Mouse (Mus musculus) embryonic facial prominence, embryonic 11.5 days (tissue): ENCODE measurements around the gene Aplf. TPM values are rescaled to one million over a fixed set of nuclear protein-coding genes. Genes with fewer than 3 reads are reported as not detected.
"Not testable (repeated sequence)": the region's sequence is repeated elsewhere in the genome, so short reads cannot be mapped to it uniquely, and the experiment has no call there.

Source experiments
- ATAC-seq: fragments of 200-750 bp; cut with Nextera tagmentation; replicated peaks from 2 replicates; pipeline ENCODE4 v1.8.0; 2017; ENCODE audit warnings: low read depth; ENCODE audit not compliant: insufficient number of reproducible peaks, low FRiP score, low TSS enrichment
- DNase-seq: peaks from one replicate; pipeline ENCODE4 v3.0.0-alpha.2; 2015; ENCODE audit warnings: low spot score
- H3K27ac ChIP-seq: fragments of 300-500 bp; sonication (generic); replicated peaks from 2 replicates; pipeline ENCODE4 v1.5.1; 2014; ENCODE audit warnings: mild to moderate bottlenecking, low read depth, low read length, control low read depth
- H3K27me3 ChIP-seq: fragments of 300-500 bp; sonication (generic); 2 replicates; pipeline ENCODE4 v1.6.1; 2014; ENCODE audit warnings: mild to moderate bottlenecking, low read length, moderate library complexity, mixed read lengths; ENCODE audit not compliant: control insufficient read depth, insufficient read depth
- H3K36me3 ChIP-seq: fragments of 300-500 bp; sonication (generic); replicated peaks from 2 replicates; pipeline ENCODE4 v1.6.1; 2014; ENCODE audit warnings: low read depth, mild to moderate bottlenecking, low read length, moderate library complexity, mixed read lengths; ENCODE audit not compliant: control insufficient read depth, insufficient read depth
- H3K4me1 ChIP-seq: fragments of 300-500 bp; sonication (generic); 2 replicates; pipeline ENCODE4 v1.6.1; 2014; ENCODE audit warnings: low read length, mixed read lengths; ENCODE audit not compliant: control insufficient read depth, insufficient read depth
- H3K4me2 ChIP-seq: fragments of 300-500 bp; sonication (generic); 2 replicates; pipeline ENCODE4 v1.6.1; 2014; ENCODE audit warnings: low read depth, mild to moderate bottlenecking, control low read depth, low read length, moderate library complexity
- H3K4me3 ChIP-seq: fragments of 300-500 bp; sonication (generic); 2 replicates; pipeline ENCODE4 v1.5.1; 2014; ENCODE audit warnings: low read depth, low read length, control low read depth
- H3K9ac ChIP-seq: fragments of 300-500 bp; sonication (generic); replicated peaks from 2 replicates; pipeline ENCODE4 v1.6.1; 2014; ENCODE audit warnings: mild to moderate bottlenecking, control low read depth, low read length
- H3K9me3 ChIP-seq: fragments of 300-500 bp; sonication (generic); replicated peaks from 2 replicates; pipeline ENCODE4 v1.6.1; 2016; ENCODE audit warnings: mild to moderate bottlenecking, low read length, inconsistent platforms, mixed read lengths; ENCODE audit not compliant: control insufficient read depth
- WGBS: fragments of 180-500 bp; shearing (Covaris S2); extraction: QIAGEN DNeasy Blood & Tissue Kit; methylation state at CpG from one replicate; pipeline ENCODE4 v1.1.7; 2014; 5-methylcytosine and 5-hydroxymethylcytosine counted together
- polyA plus RNA-seq: library from polyadenylated mRNA; unstranded; fragments of >200 nt; fragmentation: Nextera tagmentation; extraction: Ambion mirVana; gene quantifications from 2 replicates; pipeline ENCODE4 v1.2.1, GENCODE M21; 2014

Gene Aplf
- polyA plus RNA-seq, 1 experiment from 2014 or later: 20.3 TPM

DNA sequence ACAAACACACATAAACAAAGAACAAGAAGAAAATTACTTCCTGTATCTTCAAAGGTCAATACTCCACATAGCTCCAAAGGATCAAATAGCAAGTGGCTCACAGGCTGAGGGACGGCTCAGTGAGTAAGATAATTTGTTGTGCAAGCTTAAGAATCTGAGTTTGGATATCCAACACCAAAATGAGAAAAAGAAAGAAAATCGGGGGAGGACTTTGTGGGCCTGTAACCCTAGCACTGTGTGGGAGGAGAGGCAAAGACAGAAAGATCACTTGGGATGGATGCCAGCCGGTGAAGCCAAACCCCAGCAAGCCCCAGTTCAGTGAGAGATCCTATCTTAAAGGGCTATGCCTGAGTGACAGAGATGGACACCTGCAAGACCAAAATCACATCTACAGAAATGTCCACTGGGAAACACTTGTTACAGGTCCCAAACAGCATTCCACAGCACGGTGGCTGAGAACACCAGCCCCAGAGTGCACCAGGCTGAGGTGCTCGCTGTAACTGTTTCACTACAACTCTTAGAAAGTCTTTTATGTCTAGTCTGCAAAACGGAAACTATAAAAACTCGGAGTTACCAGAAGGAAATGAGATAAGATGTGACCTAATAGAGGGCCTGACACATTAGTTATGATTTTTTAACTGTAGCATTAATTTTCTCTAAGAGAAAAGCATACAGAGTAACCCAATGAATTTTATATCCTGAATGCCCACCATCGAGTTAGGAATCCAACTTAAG lies 17.9 kb downstream of the Aplf start:
- Histone ChIP-seq H3K27me3 (no peaks in the 10 kb centered on the region), H3K9me3 (no peaks in the 10 kb centered on the region), H3K4me3 (no peak overlapping the region), H3K9ac (no peak overlapping the region), H3K36me3 (no peaks in the 10 kb centered on the region), H3K4me2 (no peak overlapping the region), H3K4me1 (no peaks in the 10 kb centered on the region), H3K27ac (no peak overlapping the region)
- no peak for ATAC-seq
- 64% methylated on average over 8 of the region's 8 CpGs for WGBS
- no peak for DNase-seq

DNA sequence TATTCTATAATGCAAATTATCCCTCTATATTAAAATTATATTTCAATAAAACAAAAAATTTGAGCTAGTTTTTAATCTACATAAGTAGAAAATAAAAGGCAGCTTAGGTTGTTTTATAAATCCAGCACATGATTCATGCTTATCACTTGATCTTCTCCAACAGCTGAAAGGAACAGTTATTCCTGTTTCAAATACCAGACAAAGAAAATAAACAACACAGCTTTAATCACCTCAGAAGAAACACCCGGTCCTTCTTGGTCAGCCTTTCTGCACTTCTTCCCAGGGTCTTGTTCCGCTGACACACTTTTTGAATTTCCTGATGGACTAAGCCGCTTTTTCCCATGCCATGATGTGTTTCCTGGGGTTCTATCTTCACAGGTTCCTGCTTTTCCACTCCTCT lies 18.5 kb downstream of the Aplf start:
- Histone ChIP-seq H3K36me3 (no peaks in the 10 kb centered on the region), H3K4me2 (no peak overlapping the region), H3K4me3 (no peak overlapping the region), H3K27me3 (no peaks in the 10 kb centered on the region), H3K9ac (no peak overlapping the region), H3K27ac (no peak overlapping the region), H3K9me3 (no peaks in the 10 kb centered on the region), H3K4me1 (no peaks in the 10 kb centered on the region)
- ATAC-seq (no peak), DNase-seq (no peak)
- WGBS: 60% methylated on average over 3 of the region's 3 CpGs

DNA sequence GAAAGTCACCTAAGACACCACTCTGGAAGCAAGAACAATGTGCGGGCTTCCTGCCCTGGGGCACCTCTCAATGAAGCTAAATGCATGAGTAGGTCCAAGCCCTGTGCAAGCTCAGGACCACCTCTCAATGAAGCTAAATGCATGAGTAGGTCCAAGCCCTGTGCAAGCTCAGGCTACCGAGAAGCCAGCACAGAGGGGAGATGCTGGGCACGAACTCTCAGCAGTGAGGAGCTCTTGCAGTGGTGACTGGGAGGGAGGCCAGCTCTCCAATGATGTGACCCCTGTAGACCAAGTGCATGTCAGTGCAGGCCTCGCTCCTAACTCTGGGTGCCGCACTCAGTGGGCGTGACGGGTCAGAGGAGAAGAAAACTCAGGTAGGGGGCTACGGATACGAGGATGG lies 19.3 kb downstream of the Aplf start:
- Histone ChIP-seq H3K27me3 (no peaks in the 10 kb centered on the region), H3K4me3 (no peak overlapping the region), H3K4me1 (no peaks in the 10 kb centered on the region), H3K4me2 (no peak overlapping the region), H3K36me3 (no peaks in the 10 kb centered on the region), H3K9me3 (no peaks in the 10 kb centered on the region), H3K27ac (no peak overlapping the region), H3K9ac (no peak overlapping the region)
- DNase-seq (no peak), ATAC-seq (no peak)
- WGBS: 93% methylated on average over 9 of the region's 9 CpGs

DNA sequence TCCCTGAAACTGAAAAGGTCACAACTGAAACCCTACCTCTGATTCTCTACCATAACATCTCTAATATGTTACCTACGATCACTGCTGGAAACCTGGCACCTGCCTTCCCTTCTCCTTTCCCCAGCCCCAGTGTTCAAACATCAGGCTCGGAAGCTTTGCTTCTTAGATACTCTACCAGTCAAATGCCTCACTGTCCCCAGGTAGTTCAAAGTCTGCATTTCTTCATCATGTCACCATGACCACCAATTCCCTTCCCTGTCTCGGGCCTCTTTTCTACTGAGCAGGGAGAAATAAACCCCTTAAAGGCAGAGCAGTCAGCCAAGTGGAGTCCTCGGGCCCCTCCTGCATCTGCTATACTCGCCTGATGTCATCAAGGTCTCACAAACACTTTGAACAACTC lies 20.2 kb downstream of the Aplf start:
- no peaks in the 10 kb centered on the region for H3K4me1 ChIP-seq
- H3K9ac ChIP-seq: no peak overlapping the region
- no peak overlapping the region for H3K4me2 ChIP-seq
- H3K27ac ChIP-seq: no peak overlapping the region
- no peaks in the 10 kb centered on the region for H3K36me3 ChIP-seq
- no peak for ATAC-seq
- H3K9me3 ChIP-seq: no peaks in the 10 kb centered on the region
- DNase-seq: no peak
- no peak overlapping the region for H3K4me3 ChIP-seq
- H3K27me3 ChIP-seq: no peaks in the 10 kb centered on the region
- 88% methylated on average over 5 of the region's 5 CpGs for WGBS

DNA sequence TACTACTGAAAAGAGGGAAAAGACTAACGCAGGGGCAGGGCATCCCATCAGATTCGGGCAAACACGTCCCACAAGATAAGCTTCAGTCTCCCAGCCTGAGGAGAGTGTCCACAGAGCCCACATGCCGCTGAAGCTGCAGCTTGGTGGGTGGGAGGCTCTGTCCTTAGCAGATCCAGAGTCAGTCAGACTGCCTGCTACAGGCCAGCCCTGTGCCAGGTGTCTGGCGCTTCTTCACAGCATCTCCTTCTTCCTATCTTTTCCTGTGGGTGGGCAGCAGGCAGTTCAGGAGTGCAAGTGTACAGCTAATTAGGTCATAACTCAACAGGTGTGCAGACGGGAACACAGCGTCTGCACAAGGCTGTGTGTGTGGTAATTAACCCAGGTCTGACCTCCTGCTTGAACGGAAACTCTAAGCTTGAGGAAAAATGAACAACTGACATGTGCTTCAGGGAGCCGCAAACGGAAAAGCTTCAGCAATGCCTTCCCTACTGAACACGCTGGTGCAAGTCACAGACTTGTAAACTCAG lies 33.8 kb downstream of the Aplf start:
- Histone ChIP-seq H3K9ac (no peak overlapping the region), H3K4me2 (no peak overlapping the region; the same call in 1 of the 2 replicates)
- 61% methylated on average over 11 of the region's 11 CpGs for WGBS

DNA sequence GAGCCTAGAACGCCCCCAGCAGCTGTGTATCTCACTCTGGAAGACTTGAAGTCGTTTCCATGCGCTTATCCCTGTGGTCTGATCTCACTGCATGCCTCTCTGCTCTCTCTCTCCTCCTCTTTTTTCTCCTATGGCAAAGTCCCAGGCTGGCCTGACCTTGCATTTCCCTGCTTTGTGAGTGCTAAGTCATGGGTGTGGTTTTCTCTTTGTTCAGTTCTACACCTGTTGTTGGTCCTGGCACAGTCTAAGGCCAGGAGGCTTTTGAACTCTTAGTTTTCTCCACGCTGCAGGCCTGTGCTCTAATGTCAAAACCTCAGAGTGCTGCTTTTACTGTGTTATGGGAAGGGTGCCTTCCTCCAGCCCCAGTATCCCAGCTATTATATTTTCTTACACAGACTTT lies 39.8 kb downstream of the Aplf start:
- Histone ChIP-seq H3K9me3 (no peaks in the 10 kb centered on the region), H3K27ac (no peak overlapping the region), H3K4me3 (no peak overlapping the region), H3K27me3 (no peaks in the 10 kb centered on the region), H3K9ac (no peak overlapping the region), H3K4me1 (no peaks in the 10 kb centered on the region; the same call in 1 of the 2 replicates), H3K36me3 (no peaks in the 10 kb centered on the region), H3K4me2 (no peak overlapping the region)
- WGBS: 77% methylated on average over 4 of the region's 4 CpGs
- no peak for ATAC-seq
- DNase-seq: no peak

More for the DNA sequence above, 33.8 kb downstream of the Aplf start:
- no peaks in the 10 kb centered on the region for H3K36me3 ChIP-seq
- peak; percentile 7 for DNase-seq
- H3K9me3 ChIP-seq: no peaks in the 10 kb centered on the region
- no peak overlapping the region for H3K4me3 ChIP-seq
- H3K4me1 ChIP-seq: no peaks in the 10 kb centered on the region
- ATAC-seq: no peak
- no peak overlapping the region for H3K27ac ChIP-seq
- H3K27me3 ChIP-seq: no peaks in the 10 kb centered on the region

DNA sequence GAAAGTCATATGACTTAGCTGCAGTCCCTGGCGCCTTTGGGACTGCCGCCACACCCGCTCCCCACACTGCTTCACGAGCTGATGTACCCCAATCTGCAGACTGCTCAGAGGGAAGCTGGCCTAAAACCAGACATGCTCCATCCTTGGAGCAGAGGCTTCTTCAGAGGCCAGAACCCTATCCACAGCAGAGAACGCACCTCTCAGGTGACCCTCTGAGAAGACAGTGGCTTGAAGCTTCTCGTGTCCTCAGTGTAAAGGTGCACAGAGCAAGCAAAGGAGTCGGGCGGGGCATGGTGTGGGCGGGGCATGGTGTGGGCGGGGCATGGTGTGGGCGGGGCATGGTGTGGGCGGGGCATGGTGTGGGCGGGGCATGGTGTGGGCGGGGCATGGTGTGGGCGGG lies 43.1 kb downstream of the Aplf start:
- not testable (repeated sequence) for H3K4me2 ChIP-seq, H3K4me3 ChIP-seq, H3K27me3 ChIP-seq, H3K9me3 ChIP-seq, ATAC-seq, DNase-seq, H3K9ac ChIP-seq, H3K36me3 ChIP-seq, H3K4me1 ChIP-seq, H3K27ac ChIP-seq
- WGBS: 87% methylated on average over 10 of the region's 15 CpGs

DNA sequence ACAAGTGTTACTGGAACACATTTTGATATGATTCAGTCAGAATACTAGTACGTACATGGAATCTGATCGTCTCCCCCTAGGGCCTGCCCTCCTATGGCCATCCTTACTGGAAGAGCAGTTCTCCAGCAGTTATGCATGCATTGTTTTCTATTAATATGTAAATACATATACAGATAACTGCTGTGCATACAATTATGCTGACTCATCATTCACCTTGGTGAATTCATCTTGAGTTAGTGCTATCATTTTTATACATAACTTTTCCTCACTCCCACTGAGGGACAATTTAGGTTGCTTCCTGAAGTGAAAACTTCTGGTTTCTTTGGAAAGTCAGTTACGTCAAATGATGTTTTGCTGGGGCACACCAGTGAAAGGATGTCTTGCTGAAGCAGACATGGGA lies 48.8 kb downstream of the Aplf start:
- WGBS: 89% methylated on average over 3 of the region's 3 CpGs
- no peak overlapping the region for H3K4me3 ChIP-seq
- ATAC-seq (no peak), DNase-seq (no peak)
- no peak overlapping the region for H3K27ac ChIP-seq
- H3K36me3 ChIP-seq: no peaks in the 10 kb centered on the region
- no peaks in the 10 kb centered on the region for H3K27me3 ChIP-seq
- no peak overlapping the region for H3K9ac ChIP-seq
- no peaks in the 10 kb centered on the region for H3K9me3 ChIP-seq
- H3K4me2 ChIP-seq: no peak overlapping the region
- H3K4me1 ChIP-seq: no peaks in the 10 kb centered on the region
